Mouse (Mus musculus) forebrain, embryonic 13.5 days (tissue): Measurements from ENCODE around the gene Naa25. TPM values are rescaled to one million over a fixed set of nuclear protein-coding genes. Genes with fewer than 3 reads are reported as not detected.

Experiments
- polyA plus RNA-seq: library from polyadenylated mRNA; unstranded; fragments of >200 nt; fragmentation: Nextera tagmentation; extraction: Ambion mirVana; gene quantifications from 2 replicates; pipeline ENCODE4 v1.2.1, GENCODE M21; 2015

Naa25 gene
- polyA plus RNA-seq, 1 experiment from 2014 or later, result 46.7 TPM

Other genes with a start within 250 kb of the Naa25 start
- 27.8 and 28.4 TPM in 2 replicates for gene Ptpn11, start 206.5 kb upstream of the Naa25 start, polyA plus RNA-seq
- 466 and 500 TPM in 2 replicates for gene Rpl6, start 193.5 kb upstream of the Naa25 start, polyA plus RNA-seq
- gene Hectd4, start 177.7 kb upstream of the Naa25 start, polyA plus RNA-seq, result 12.6 and 13.4 TPM in 2 replicates
- gene Trafd1, start 12.3 kb upstream of the Naa25 start, polyA plus RNA-seq, result 111 and 117 TPM in 2 replicates
- gene Tmem116, start 54.0 kb downstream of the Naa25 start, polyA plus RNA-seq, result 1.8 TPM in 2 replicates
- gene Erp29, start 54.6 kb downstream of the Naa25 start, polyA plus RNA-seq, result 130 and 137 TPM in 2 replicates
- gene Adam1b, start 105.5 kb downstream of the Naa25 start, polyA plus RNA-seq, result not detected in 2 replicates
- 3.1 and 3.8 TPM in 2 replicates for gene Adam1a, start 147.5 kb downstream of the Naa25 start, polyA plus RNA-seq
- gene Gm42878, start 147.5 kb downstream of the Naa25 start, polyA plus RNA-seq, result not detected in 2 replicates
- gene Mapkapk5, start 148.0 kb downstream of the Naa25 start, polyA plus RNA-seq, result 53.0 and 57.0 TPM in 2 replicates
- 80.8 and 98.1 TPM in 2 replicates for gene Aldh2, start 195.9 kb downstream of the Naa25 start, polyA plus RNA-seq
- 1.0 TPM in 2 replicates for gene Acad12, start 221.0 kb downstream of the Naa25 start, polyA plus RNA-seq